Mouse (Mus musculus): ENCODE results near the gene Map3k14. TPM values are rescaled to one million over a fixed set of nuclear protein-coding genes. Genes with fewer than 3 reads are reported as not detected.

Map3k14 gene
- total and polyA plus RNA-seq, 2 experiments = 1.4 to 2.1 TPM

GRCm38 (mm10) chr11:103311960-103312611, 44.8 kb upstream of the Map3k14 start:
- peak overlapping the region; percentile 55 for H3K9ac ChIP-seq (ENCODE audit: low read depth, low read length)
- H3K4me3 ChIP-seq (ENCODE audit: insufficient read depth, low read depth, low read length) = peak overlapping the region; percentile 25
- H3K4me1 ChIP-seq (ENCODE audit: control insufficient read depth, insufficient read depth, low read length) = no peaks in the 10 kb centered on the region
- 0 out of 2 replicates have a peak overlapping the region, but pooled peaks have one; percentile 32 for H3K27ac ChIP-seq (replicated peaks; ENCODE audit: insufficient read depth, low read depth, low read length)
- no peaks in the 10 kb centered on the region for H3K79me2 ChIP-seq (ENCODE audit: control insufficient read depth, insufficient read depth, low read length)
- H3K27me3 ChIP-seq (ENCODE audit: control insufficient read depth, insufficient read depth, low read length) = no peaks in the 10 kb centered on the region
- WGBS = 18% methylated on average over 28 of the region's 30 CpGs
- H3K36me3 ChIP-seq (ENCODE audit: control insufficient read depth, insufficient read depth, low read length) = no peaks in the 10 kb centered on the region
- TF ChIP-seq POLR2A (IDR thresholded peaks at IDR 0.05; ENCODE audit: extremely low read depth, insufficient read depth, low read length) = no peak
- TF ChIP-seq CTCF (IDR thresholded peaks at IDR 0.05; ENCODE audit: low read depth, low read length) = no peak
- DNase-seq (ENCODE audit: extremely low read depth, low read depth, low spot score) = no peak

GRCm38 (mm10) chr11:103309956-103310574, 42.8 kb upstream of the Map3k14 start:
- no peaks in the 10 kb centered on the region for H3K79me2 ChIP-seq (ENCODE audit: control insufficient read depth, insufficient read depth, low read length)
- no peaks in the 10 kb centered on the region for H3K4me1 ChIP-seq (ENCODE audit: control insufficient read depth, insufficient read depth, low read length)
- H3K9ac ChIP-seq (ENCODE audit: low read depth, low read length) = no peak overlapping the region
- TF ChIP-seq CTCF (IDR thresholded peaks at IDR 0.05; ENCODE audit: low read depth, low read length) (no peak), POLR2A (IDR thresholded peaks at IDR 0.05; ENCODE audit: extremely low read depth, insufficient read depth, low read length) (no peak)
- no peaks in the 10 kb centered on the region for H3K27me3 ChIP-seq (ENCODE audit: control insufficient read depth, insufficient read depth, low read length)
- no peaks in the 10 kb centered on the region for H3K36me3 ChIP-seq (ENCODE audit: control insufficient read depth, insufficient read depth, low read length)
- H3K4me3 ChIP-seq (ENCODE audit: insufficient read depth, low read depth, low read length) = no peak overlapping the region
- H3K27ac ChIP-seq (replicated peaks; ENCODE audit: insufficient read depth, low read depth, low read length) = no peak overlapping the region
- no peak for DNase-seq (ENCODE audit: extremely low read depth, low read depth, low spot score)
- WGBS = 73% methylated on average over 10 of the region's 10 CpGs

GRCm38 (mm10) chr11:103307910-103308309, 40.6 kb upstream of the Map3k14 start:
- Histone ChIP-seq H3K79me2 (ENCODE audit: control insufficient read depth, insufficient read depth, low read length) (no peaks in the 10 kb centered on the region), H3K36me3 (ENCODE audit: control insufficient read depth, insufficient read depth, low read length) (no peaks in the 10 kb centered on the region), H3K4me3 (ENCODE audit: insufficient read depth, low read depth, low read length) (no peak overlapping the region), H3K27ac (replicated peaks; ENCODE audit: insufficient read depth, low read depth, low read length) (no peak overlapping the region), H3K27me3 (ENCODE audit: control insufficient read depth, insufficient read depth, low read length) (no peaks in the 10 kb centered on the region), H3K4me1 (ENCODE audit: control insufficient read depth, insufficient read depth, low read length) (no peaks in the 10 kb centered on the region), H3K9ac (ENCODE audit: low read depth, low read length) (no peak overlapping the region)
- peak; percentile 31 for DNase-seq (ENCODE audit: extremely low read depth, low read depth, low spot score)
- TF ChIP-seq POLR2A (IDR thresholded peaks at IDR 0.05; ENCODE audit: extremely low read depth, insufficient read depth, low read length) (no peak), CTCF (IDR thresholded peaks at IDR 0.05; ENCODE audit: low read depth, low read length) (no peak)
- whole genome bisulfite sequencing = 43% methylated on average over 8 of the region's 8 CpGs

DNA sequence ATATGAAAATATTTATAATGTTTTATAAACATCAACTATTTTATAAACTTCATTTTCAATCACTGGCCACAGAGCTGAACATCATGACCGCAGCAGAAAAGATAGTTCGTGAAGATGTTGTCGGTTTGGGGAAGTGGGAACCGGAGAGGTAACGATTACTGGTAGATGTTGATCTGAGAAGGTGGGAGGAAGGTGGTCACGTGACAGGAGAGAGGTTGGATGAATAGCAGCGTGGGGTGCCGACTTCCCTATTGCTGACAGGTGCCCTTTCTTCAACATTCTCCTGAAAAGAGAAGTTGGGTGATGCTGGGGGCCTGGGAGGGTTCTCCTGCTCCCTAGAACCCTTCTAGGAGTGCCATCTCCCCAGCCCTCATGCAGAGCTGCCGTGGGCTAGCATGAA, 37.3 kb upstream of the Map3k14 start:
- no peak overlapping the region for H3K9ac ChIP-seq (ENCODE audit: low read depth, low read length)
- H3K36me3 ChIP-seq (ENCODE audit: control insufficient read depth, insufficient read depth, low read length) = no peaks in the 10 kb centered on the region
- H3K4me3 ChIP-seq (ENCODE audit: insufficient read depth, low read depth, low read length) = no peak overlapping the region
- no peak for DNase-seq (ENCODE audit: extremely low read depth, low read depth, low spot score)
- TF ChIP-seq CTCF (IDR thresholded peaks at IDR 0.05; ENCODE audit: low read depth, low read length) (no peak), POLR2A (IDR thresholded peaks at IDR 0.05; ENCODE audit: extremely low read depth, insufficient read depth, low read length) (no peak)
- 83% methylated on average over 9 of the region's 9 CpGs for WGBS
- no peaks in the 10 kb centered on the region for H3K27me3 ChIP-seq (ENCODE audit: control insufficient read depth, insufficient read depth, low read length)
- H3K27ac ChIP-seq (replicated peaks; ENCODE audit: insufficient read depth, low read depth, low read length) = no peak overlapping the region
- H3K4me1 ChIP-seq (ENCODE audit: control insufficient read depth, insufficient read depth, low read length) = no peaks in the 10 kb centered on the region
- no peaks in the 10 kb centered on the region for H3K79me2 ChIP-seq (ENCODE audit: control insufficient read depth, insufficient read depth, low read length)

DNA sequence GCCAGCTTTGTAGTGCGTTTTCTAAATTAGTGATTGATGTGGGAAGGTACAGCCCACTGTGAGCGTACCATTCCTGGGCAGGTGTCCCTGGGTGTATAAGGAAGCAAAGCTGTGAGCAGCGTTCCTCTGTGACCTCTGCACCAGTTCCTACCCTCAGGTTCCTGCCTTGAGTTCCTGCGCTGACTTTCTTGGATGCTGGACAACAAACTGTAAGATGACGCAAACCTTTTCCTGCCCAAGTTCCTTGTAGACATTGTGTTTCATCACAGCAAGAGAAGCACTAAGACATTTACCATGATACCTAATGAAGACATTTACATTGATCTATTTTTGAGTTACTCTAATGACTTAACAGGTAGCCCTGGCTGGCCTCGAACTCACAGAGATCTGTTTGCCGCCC, 27.5 kb upstream of the Map3k14 start:
- no peaks in the 10 kb centered on the region for H3K79me2 ChIP-seq (ENCODE audit: control insufficient read depth, insufficient read depth, low read length)
- peaks cover 4% of the 10 kb centered on the region; the same call in 1 of the 2 replicates for H3K4me1 ChIP-seq (ENCODE audit: control insufficient read depth, insufficient read depth, low read length)
- no peak for TF ChIP-seq CTCF (IDR thresholded peaks at IDR 0.05; ENCODE audit: low read depth, low read length)
- TF ChIP-seq POLR2A (IDR thresholded peaks at IDR 0.05; ENCODE audit: extremely low read depth, insufficient read depth, low read length) = no peak
- no peak overlapping the region for H3K9ac ChIP-seq (ENCODE audit: low read depth, low read length)
- no peak for DNase-seq (ENCODE audit: extremely low read depth, low read depth, low spot score)
- 92% methylated on average over 7 of the region's 7 CpGs for WGBS
- no peak overlapping the region for H3K27ac ChIP-seq (replicated peaks; ENCODE audit: insufficient read depth, low read depth, low read length)
- H3K27me3 ChIP-seq (ENCODE audit: control insufficient read depth, insufficient read depth, low read length) = no peaks in the 10 kb centered on the region
- H3K36me3 ChIP-seq (ENCODE audit: control insufficient read depth, insufficient read depth, low read length) = no peaks in the 10 kb centered on the region
- H3K4me3 ChIP-seq (ENCODE audit: insufficient read depth, low read depth, low read length) = no peak overlapping the region

- WGBS = 94% methylated on average over 6 of the region's 6 CpGs
- DNase-seq (ENCODE audit: extremely low read depth, low read depth, low spot score) = no peak
- TF ChIP-seq POLR2A (IDR thresholded peaks at IDR 0.05; ENCODE audit: extremely low read depth, insufficient read depth, low read length) (no peak), CTCF (IDR thresholded peaks at IDR 0.05; ENCODE audit: low read depth, low read length) (no peak)
- Histone ChIP-seq H3K27me3 (ENCODE audit: control insufficient read depth, insufficient read depth, low read length) (no peaks in the 10 kb centered on the region), H3K9ac (ENCODE audit: low read depth, low read length) (no peak overlapping the region), H3K27ac (replicated peaks; ENCODE audit: insufficient read depth, low read depth, low read length) (no peak overlapping the region), H3K36me3 (ENCODE audit: control insufficient read depth, insufficient read depth, low read length) (no peaks in the 10 kb centered on the region), H3K4me3 (ENCODE audit: insufficient read depth, low read depth, low read length) (no peak overlapping the region), H3K79me2 (ENCODE audit: control insufficient read depth, insufficient read depth, low read length) (no peaks in the 10 kb centered on the region), H3K4me1 (ENCODE audit: control insufficient read depth, insufficient read depth, low read length) (peaks cover 4% of the 10 kb centered on the region; the same call in 1 of the 2 replicates)
These were observed 26.8 kb upstream of the Map3k14 start for GRCm38 (mm10) chr11:103294066-103294465.

Data from liver, adult 2 months (tissue).